Comparison of ENCODE assay signal across 14 mouse cellular contexts in the genomic region with DNA sequence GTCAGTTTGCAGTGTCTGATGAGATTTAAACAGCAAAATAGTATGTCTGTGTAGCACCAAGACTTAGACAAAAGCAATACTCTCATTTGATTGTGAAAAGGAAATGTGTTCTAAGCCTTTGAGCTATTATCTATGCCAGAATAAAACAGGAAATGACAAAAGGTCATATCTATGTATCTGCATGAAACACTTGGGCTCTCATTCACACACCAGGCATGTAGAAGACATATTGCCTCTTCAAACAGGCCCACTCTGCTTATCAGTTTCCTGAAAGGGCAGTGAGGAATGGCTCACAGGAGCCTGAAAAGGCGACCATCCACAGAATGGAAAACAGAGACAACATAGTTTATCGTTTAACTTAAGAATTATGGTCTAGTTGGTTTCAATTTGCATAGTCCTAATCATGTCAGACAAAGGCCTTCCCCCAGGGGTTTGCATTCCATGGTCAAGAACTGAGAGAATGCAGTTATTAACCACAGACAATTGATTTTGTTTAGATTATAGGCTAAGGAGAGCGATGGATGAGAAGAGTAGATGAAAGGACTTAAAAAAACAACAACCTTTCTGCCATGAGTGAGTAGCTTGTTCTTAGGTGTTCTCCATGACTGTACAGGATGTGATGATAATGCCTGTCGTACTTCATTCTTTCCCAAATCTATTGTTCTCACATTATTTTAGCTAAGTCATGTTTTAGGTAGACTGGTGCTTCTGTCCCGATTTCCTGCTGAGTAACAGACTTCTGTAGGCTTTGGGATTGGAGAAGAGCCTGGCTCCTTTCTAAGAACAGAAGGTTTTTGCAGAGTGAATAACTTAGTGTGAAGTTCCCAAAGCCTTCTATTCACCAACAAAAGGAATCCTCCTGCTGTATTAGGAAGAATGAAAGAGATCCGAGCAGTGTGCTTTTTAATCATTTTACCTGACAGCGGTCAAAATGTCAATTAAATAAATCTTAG.
DNase-seq lines count a peak whose midpoint lies in the region; ATAC-seq lines count a peak whose summit lies in the region.
"Had no signal": no experiment of that assay in that cellular context is flagged by ENCODE, and none has a peak within 500 bp of the region (broad histone marks: within the 10 kb centered on the region; RNA-seq: fewer than 3 reads in every experiment).

No protein-coding gene starts in this region.

- peaks cover 13% of the 10 kb centered on the region for H3K4me1 ChIP-seq in megakaryocyte, embryonic 14.5 days

- no peaks in the 10 kb centered on the region for H3K9me3 ChIP-seq in megakaryocyte, embryonic 14.5 days

- no peak for DNase-seq in frontal cortex, postnatal 25 days (ENCODE audit: low spot score in 2 of 2)
- DNase-seq in R1 (ENCODE audit: low read depth, low spot score), result peak; percentile 6
- DNase-seq in heart, adult 18-20 months, result no peak
- no peak for DNase-seq in kidney, postnatal 14 days
- DNase-seq in spleen, postnatal 4 days (ENCODE audit: low spot score in 2 of 2), result no peak
- DNase-seq: cerebellum, adult 9-11 months; layer of hippocampus, adult 9-11 months; lung, adult 2 months; right cerebral cortex, postnatal 25 days; thymus, postnatal 25 days had no signal

- H3K27me3 ChIP-seq in megakaryocyte, embryonic 14.5 days (replicated peaks), result no peaks in the 10 kb centered on the region

- H3K4me3 ChIP-seq in megakaryocyte, embryonic 14.5 days (replicated peaks), result peak overlapping the region; percentile 38

- H3K36me3 ChIP-seq in megakaryocyte, embryonic 14.5 days (replicated peaks; ENCODE audit: low read length), result no peaks in the 10 kb centered on the region

- ATAC-seq in frontal cortex, adult (ENCODE audit: low TSS enrichment), result peak; percentile 98
- peak; percentile 84 for ATAC-seq in inflammation-experienced regulatory T-cells, adult 6 months
- ATAC-seq: hindbrain, postnatal 0 days had no signal
